Comparison of ENCODE assay signal across 8 mouse cellular contexts in genomic region chr15:93274679-93275583, GRCm38 (mm10). TPM values are rescaled to one million over a fixed set of nuclear protein-coding genes. Genes with fewer than 3 reads are reported as not detected.
A peak's percentile ranks its signal among the peaks of the same experiment; 100 is the strongest.
DNase-seq lines count a peak whose midpoint lies in the region; ATAC-seq and TF ChIP-seq lines count a peak whose summit lies in the region.

Gene Gxylt1 (minus strand): TSS chr15:93275179.

- under 1% methylated on average over 61 of the region's 93 CpGs for WGBS in forebrain, embryonic 13.5 days
- under 1% methylated on average over 85 of the region's 93 CpGs for WGBS in large intestine, adult 2 months
- WGBS in liver, postnatal 0 days (ENCODE audit: insufficient replicate concordance): under 1% methylated on average over 57 of the region's 93 CpGs
- under 1% methylated on average over 59 of the region's 93 CpGs for WGBS in neural tube, embryonic 14.5 days

- no peak for TF ChIP-seq EP300 in ES-Bruce4 (IDR thresholded peaks at IDR 0.05; ENCODE audit: insufficient read depth, low read depth, low read length)
- no peak for TF ChIP-seq EP300 in liver, postnatal 0 days (IDR thresholded peaks at IDR 0.05; ENCODE audit: low read depth)

- TF ChIP-seq POLR2A in ES-Bruce4 (IDR thresholded peaks at IDR 0.05; ENCODE audit: insufficient read depth, low read length): peak; percentile 30

- H3K36me3 ChIP-seq in ES-Bruce4 (ENCODE audit: control insufficient read depth, insufficient read depth, low read length, poor library complexity, severe bottlenecking): no peaks in the 10 kb centered on the region
- peaks cover 11% of the 10 kb centered on the region; the same call in 1 of the 2 replicates for H3K36me3 ChIP-seq in forebrain, embryonic 13.5 days (ENCODE audit: poor library complexity, severe bottlenecking)
- H3K36me3 ChIP-seq in liver, postnatal 0 days (replicated peaks; ENCODE audit: insufficient read depth, low read length): no peaks in the 10 kb centered on the region
- no peaks in the 10 kb centered on the region for H3K36me3 ChIP-seq in neural tube, embryonic 14.5 days (ENCODE audit: control insufficient read depth, insufficient read depth, low read length)

- TF ChIP-seq CTCF in ES-Bruce4 (IDR thresholded peaks at IDR 0.05; ENCODE audit: low read depth, low read length): no peak
- TF ChIP-seq CTCF in liver, postnatal 0 days (IDR thresholded peaks at IDR 0.05; ENCODE audit: low read depth): no peak

- H3K27ac ChIP-seq in ES-Bruce4 (ENCODE audit: insufficient read depth, low read length): no peak within 1 kb of the TSS
- H3K27ac ChIP-seq in forebrain, embryonic 13.5 days: peak within 1 kb of the TSS; percentile 85
- peak within 1 kb of the TSS; percentile 90 for H3K27ac ChIP-seq in liver, postnatal 0 days (ENCODE audit: low read depth)
- H3K27ac ChIP-seq in neural tube, embryonic 14.5 days (ENCODE audit: low read depth, low read length): peak within 1 kb of the TSS; percentile 89

- peak; percentile 91 for ATAC-seq in cerebellum, adult (ENCODE audit: insufficient number of reproducible peaks, low FRiP score, low TSS enrichment)
- ATAC-seq in forebrain, embryonic 13.5 days: peak; percentile 97
- ATAC-seq in liver, postnatal 0 days: peak; percentile 96
- peak; percentile 97 for ATAC-seq in neural tube, embryonic 14.5 days (ENCODE audit: low read depth)

- H3K4me2 ChIP-seq in forebrain, embryonic 13.5 days: peak within 1 kb of the TSS; percentile 92
- peak within 1 kb of the TSS; percentile 92 for H3K4me2 ChIP-seq in liver, postnatal 0 days (ENCODE audit: low read depth, low read length)
- H3K4me2 ChIP-seq in neural tube, embryonic 14.5 days (ENCODE audit: low read depth, low read length): peak within 1 kb of the TSS; percentile 92

- H3K9ac ChIP-seq in ES-Bruce4 (ENCODE audit: low read depth, poor library complexity, severe bottlenecking): peak within 1 kb of the TSS; percentile 81
- peak within 1 kb of the TSS; percentile 81 for H3K9ac ChIP-seq in forebrain, embryonic 13.5 days
- peak within 1 kb of the TSS; percentile 88 for H3K9ac ChIP-seq in liver, postnatal 0 days (replicated peaks)
- H3K9ac ChIP-seq in neural tube, embryonic 14.5 days (replicated peaks; ENCODE audit: low read depth, low read length): peak within 1 kb of the TSS; percentile 71

- H3K9me3 ChIP-seq in ES-Bruce4 (replicated peaks; ENCODE audit: control insufficient read depth, insufficient read depth, low read length, poor library complexity, severe bottlenecking): no peaks in the 10 kb centered on the region
- H3K9me3 ChIP-seq in forebrain, embryonic 13.5 days (replicated peaks): no peaks in the 10 kb centered on the region
- no peaks in the 10 kb centered on the region for H3K9me3 ChIP-seq in liver, postnatal 0 days (ENCODE audit: low read length)
- no peaks in the 10 kb centered on the region for H3K9me3 ChIP-seq in neural tube, embryonic 14.5 days (ENCODE audit: control insufficient read depth, low read length)

- peak within 1 kb of the TSS; percentile 93 for H3K4me3 ChIP-seq in ES-Bruce4 (ENCODE audit: low read depth, low read length)
- H3K4me3 ChIP-seq in forebrain, embryonic 13.5 days: peak within 1 kb of the TSS; percentile 74
- H3K4me3 ChIP-seq in liver, postnatal 0 days (ENCODE audit: low read depth, low read length): peak within 1 kb of the TSS; percentile 88
- H3K4me3 ChIP-seq in neural tube, embryonic 14.5 days (ENCODE audit: low read depth, low read length): peak within 1 kb of the TSS; percentile 70

- intact Hi-C loops in heart, postnatal 10 days (cut with DNase I): loop anchor here (5.0 kb wide), 2 partner anchors 122 to 242 kb away; partner anchors contain the start of genes Pphln1 and Zcrb1

- no peaks in the 10 kb centered on the region for H3K4me1 ChIP-seq in ES-Bruce4 (ENCODE audit: control insufficient read depth, insufficient read depth, low read length)
- H3K4me1 ChIP-seq in forebrain, embryonic 13.5 days: peaks cover 35% of the 10 kb centered on the region
- peaks cover 26% of the 10 kb centered on the region for H3K4me1 ChIP-seq in liver, postnatal 0 days (ENCODE audit: insufficient read depth)
- H3K4me1 ChIP-seq in neural tube, embryonic 14.5 days (ENCODE audit: control insufficient read depth, insufficient read depth, low read length): peaks cover 12% of the 10 kb centered on the region; the same call in 1 of the 2 replicates

- H3K27me3 ChIP-seq in ES-Bruce4 (ENCODE audit: control insufficient read depth, insufficient read depth, low read length, poor library complexity, severe bottlenecking): no peaks in the 10 kb centered on the region
- H3K27me3 ChIP-seq in forebrain, embryonic 13.5 days: no peaks in the 10 kb centered on the region
- no peaks in the 10 kb centered on the region for H3K27me3 ChIP-seq in liver, postnatal 0 days (ENCODE audit: insufficient read depth, low read length)
- no peaks in the 10 kb centered on the region for H3K27me3 ChIP-seq in neural tube, embryonic 14.5 days (ENCODE audit: control insufficient read depth, insufficient read depth, low read length)

- peak; percentile 100 for DNase-seq in heart, postnatal 10 days
- peak; percentile 72 for DNase-seq in large intestine, adult 2 months (ENCODE audit: low read depth, low spot score)
- peak; percentile 100 for DNase-seq in liver, postnatal 0 days
- peak; percentile 100 for DNase-seq in testis, postnatal 10 days (ENCODE audit: low spot score)

RNA-seq across cellular contexts. Expression of gene Gxylt1, which starts in this region (rescaled TPM):
- polyA plus RNA-seq in ES-Bruce4 (2011; ENCODE audit: insufficient read depth, insufficient read length, low read depth, missing spikeins): 35.7 and 39.1 TPM in 2 replicates
- polyA plus RNA-seq in forebrain, embryonic 13.5 days (2015; fragmentation: Nextera tagmentation; extraction: Ambion mirVana): 12.7 and 13.1 TPM in 2 replicates
- 10 to 100 TPM; 13.7 to 15.0 TPM for total RNA-seq in heart, postnatal 10 days (2021)
- polyA plus RNA-seq in large intestine, adult 2 months (2012; rRNA removed): 1.5 and 3.0 TPM in 2 replicates
- 1.8 and 2.0 TPM in 2 replicates for polyA plus RNA-seq in liver, postnatal 0 days (2015; fragmentation: Nextera tagmentation; extraction: Ambion mirVana)
- 5.8 and 7.6 TPM in 2 replicates for polyA plus RNA-seq in neural tube, embryonic 14.5 days (2014; fragmentation: Nextera tagmentation; extraction: Ambion mirVana)
